Mouse (Mus musculus) layer of hippocampus, postnatal 36 days (tissue): ENCODE data around the gene Aspa. TPM values are rescaled to one million over a fixed set of nuclear protein-coding genes. Genes with fewer than 3 reads are reported as not detected.
"Not testable (repeated sequence)": the region's sequence is repeated elsewhere in the genome, so short reads cannot be mapped to it uniquely, and the experiment has no call there.

Experiments used
- DNase-seq, 2 experiments: peaks; one replicate each; pipeline ENCODE4 v3.0.0; 2022
- total RNA-seq, 2 experiments: library from RNA; stranded (reverse); gene quantifications; 2 replicates each; pipeline ENCODE4 v1.2.3; 2021

Gene Aspa
- 10 to 100 TPM; 11.9 to 14.4 TPM for total RNA-seq

- DNase-seq: no peak
Measured at GRCm38 (mm10) chr11:73329442-73329841, at the start of gene Aspa, which contains the start of the genes Gm49340 and Spata22. Gene Aspa (minus strand): TSS chr11:73329596. Gene Gm49340 (plus strand): TSS chr11:73329741. Gene Spata22 (plus strand): TSS chr11:73329741.

- DNase-seq: no peak
Measured at GRCm38 (mm10) chr11:73370946-73371345, 41.5 kb upstream of the Aspa start, which contains the start of gene Olfr376. Gene Olfr376 (plus strand): TSS chr11:73371246.

DNA sequence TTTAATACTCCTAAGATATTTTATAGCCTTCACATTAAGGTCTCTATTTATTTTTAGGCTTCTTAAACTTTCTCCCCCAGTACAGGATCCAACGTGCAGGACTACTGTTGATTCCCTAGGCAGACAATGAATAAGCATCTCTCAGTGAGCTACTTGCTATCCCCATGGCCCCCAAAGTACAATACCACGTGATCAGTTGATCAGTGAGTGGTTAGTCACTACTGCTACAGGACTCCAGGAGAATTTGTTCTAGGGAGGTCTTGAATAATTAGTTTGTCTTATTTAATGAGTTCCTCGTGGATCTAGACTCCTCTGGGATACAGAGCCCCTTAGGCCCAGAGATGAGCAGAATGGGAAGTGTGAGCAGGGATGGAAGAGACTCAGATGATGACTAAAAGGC lies 21.1 kb upstream of the Aspa start, which contains the start of gene Olfr20:
TSS of gene Olfr20 (plus strand) at position 301 of the 400 bp plus-strand sequence.
- no peak for DNase-seq

- DNase-seq: no peak
Measured at GRCm38 (mm10) chr11:73336919-73337318, 7.5 kb upstream of the Aspa start.

- DNase-seq: no peak
Measured at GRCm38 (mm10) chr11:73333357-73333756, 4.0 kb upstream of the Aspa start.

DNA sequence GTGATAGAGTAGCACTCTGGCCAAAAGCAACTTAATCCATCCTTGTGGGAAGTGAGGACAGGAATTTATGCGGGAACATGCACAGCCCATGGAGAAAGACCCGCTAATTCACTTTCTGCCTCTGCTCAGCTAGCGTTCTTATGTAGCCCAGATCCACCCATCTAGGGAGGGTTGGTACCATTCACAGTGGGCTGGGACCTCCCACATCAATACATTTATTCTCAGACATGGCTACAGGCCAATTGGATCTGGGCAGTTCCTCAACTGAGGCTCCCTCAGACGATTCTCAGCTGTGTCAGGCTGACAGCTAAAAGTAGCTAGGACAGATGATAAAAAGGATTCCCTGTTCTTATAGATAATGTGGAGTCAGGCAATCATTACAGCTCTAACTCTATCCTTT lies 2.0 kb downstream of the Aspa start:
- DNase-seq: no peak

DNA sequence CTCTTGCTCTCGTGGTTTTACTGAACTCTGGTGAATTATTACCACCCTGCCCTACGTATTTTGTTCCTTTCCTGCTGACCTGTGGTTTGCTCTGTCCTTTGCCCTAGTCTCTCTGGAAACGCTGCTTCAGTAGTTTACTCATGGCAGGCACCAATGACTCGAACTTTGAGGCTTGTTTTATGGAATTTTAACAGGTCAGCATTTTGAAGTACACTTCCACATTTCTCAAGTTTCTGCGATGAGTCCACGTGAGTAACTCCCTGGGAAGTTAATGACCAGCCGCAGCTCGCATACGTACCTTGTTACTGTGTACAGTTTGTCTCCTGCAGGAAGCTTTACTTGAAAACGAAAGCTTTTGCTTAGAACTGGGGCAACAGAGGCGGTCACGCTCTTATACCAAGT lies 2.9 kb downstream of the Aspa start:
- no peak for DNase-seq

DNA sequence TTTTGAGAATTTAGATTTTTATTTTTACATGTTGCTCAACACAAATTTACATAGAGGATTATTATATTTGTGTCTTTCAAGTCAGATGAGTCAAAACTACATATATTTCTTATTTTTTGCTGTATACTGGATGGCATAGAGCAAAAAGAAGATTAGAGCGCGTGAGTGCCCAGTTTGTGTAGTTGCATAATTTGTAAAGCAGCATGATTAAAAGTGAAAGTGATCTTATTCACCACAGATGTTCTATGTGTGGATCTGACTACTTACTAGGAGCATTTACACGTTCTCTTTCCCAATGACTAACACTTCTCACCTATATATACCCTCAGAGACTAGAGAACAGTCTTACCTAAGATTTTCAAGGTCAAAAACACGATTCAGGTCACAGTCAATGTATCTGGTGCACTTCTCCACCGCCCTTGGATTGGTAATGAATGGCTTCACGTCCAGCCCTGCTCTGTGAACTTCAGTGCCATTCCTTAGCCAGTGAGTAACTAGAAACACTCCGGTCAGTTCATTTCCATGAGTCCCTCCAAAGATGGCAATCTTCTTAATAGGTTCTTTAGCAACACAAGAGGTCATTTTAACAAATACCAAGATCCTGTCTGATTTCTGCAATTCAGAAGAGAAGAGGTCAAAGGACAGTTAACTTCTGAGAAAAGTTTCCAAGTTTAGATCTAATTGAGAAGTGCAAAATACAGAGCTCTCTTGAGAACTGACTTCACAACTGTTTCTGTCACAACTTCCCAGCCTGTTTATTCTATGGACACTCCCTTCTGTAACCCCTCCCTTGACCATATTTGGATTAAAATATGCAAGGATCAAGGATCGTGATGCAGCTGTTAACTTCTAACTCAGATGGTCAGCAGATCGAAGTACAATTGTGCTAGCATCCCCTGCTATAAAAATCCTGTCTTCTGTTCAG lies 5.2 kb downstream of the Aspa start:
- no peak for DNase-seq

DNA sequence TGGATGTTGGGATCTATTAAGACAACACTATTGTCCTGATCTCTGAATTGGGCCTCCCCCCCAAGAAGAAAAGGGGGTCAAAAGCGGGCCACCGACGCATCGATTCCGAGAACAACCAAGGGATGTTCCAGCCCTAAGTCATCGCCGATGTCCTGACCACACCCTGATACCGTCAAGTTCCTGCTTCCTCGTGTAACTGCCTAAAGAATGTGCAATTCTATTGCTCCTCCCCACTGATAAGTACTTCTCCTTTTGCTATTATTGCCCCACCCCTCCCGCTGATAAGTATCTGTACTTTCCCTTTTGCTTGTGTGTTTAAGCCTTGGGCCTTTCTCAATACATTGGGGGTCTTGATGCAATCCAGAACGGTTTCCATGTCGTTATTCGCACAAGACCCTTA lies 8.3 kb downstream of the Aspa start:
- DNase-seq: not testable (repeated sequence)

DNA sequence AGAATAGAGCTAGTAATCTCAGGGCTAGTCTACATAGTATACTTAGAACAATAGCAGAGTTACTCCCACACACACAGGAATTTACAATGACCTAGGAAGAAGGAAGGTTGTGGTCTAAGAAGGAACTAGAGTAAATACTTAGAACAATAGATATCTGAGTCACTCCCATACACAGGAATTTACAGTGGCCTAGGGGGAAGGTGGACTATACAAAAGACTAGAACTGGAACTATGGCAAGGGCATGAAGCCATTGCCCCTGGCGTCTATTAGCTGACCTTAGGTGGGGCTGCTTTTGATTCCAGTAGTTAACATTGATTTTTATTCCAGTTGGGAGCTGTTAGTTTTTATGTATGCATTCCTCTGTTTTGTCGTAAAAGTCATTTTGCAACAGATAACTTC lies 10.8 kb downstream of the Aspa start:
- DNase-seq: not testable (repeated sequence)

- DNase-seq: no peak
Measured at GRCm38 (mm10) chr11:73315961-73316360, 13.4 kb downstream of the Aspa start.

GRCm38 (mm10) chr11:73303123-73303522 lies 26.3 kb downstream of the Aspa start:
- no peak for DNase-seq

- no peak for DNase-seq
Measured at GRCm38 (mm10) chr11:73289621-73290020, 39.8 kb downstream of the Aspa start.

- DNase-seq: no peak
Measured at GRCm38 (mm10) chr11:73284351-73284750, 45.0 kb downstream of the Aspa start.

DNA sequence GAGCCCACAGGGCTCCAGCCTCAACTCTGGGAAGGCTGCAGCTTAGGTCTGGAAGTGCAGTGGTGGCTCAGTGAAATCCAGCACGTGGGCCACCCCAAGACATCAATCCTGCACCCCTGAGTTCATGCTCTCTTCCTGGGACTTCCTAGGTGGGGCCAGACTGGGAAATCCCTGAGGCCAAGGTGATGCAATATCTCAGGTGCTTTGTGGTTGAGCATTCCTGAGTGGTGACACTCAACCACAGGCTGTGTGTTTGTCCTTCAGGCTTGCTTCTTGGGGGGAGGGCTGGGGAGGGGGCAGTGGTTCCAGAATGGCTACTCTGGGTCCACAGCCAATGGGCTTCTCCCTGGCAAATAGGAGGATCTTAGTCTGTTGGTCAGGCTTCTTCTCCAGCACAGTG lies 45.5 kb downstream of the Aspa start:
- DNase-seq: no peak

- DNase-seq: no peak
Measured at GRCm38 (mm10) chr11:73283369-73283768, 46.0 kb downstream of the Aspa start.

- peak; percentile 66 to 75 for DNase-seq
Measured at GRCm38 (mm10) chr11:73281528-73282027, 47.8 kb downstream of the Aspa start.

DNA sequence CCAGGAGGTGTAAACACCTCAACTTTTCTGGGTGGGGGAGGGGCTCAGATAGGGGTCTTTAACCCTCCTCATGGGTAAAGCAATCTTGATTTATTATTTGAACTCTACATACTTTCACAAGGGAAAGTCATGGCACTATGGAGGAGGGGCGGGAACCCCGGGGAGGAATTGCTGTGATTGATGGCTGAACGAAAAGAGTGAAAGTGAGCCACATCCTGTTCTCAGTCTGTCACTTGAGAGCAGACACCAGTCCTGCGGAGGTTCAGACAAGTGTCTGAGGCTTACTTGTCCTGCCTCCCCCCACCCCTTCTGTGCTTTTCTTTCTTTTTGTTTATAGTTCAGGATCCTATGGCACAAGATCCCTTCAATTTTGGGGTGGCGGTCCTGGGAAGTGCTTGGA lies 48.7 kb downstream of the Aspa start:
- DNase-seq: no peak

GRCm38 (mm10) chr11:73274821-73275220 lies 54.6 kb downstream of the Aspa start:
- no peak for DNase-seq

GRCm38 (mm10) chr11:73267267-73267666 lies 62.1 kb downstream of the Aspa start, which contains the start of gene Trpv3:
Gene Trpv3 (plus strand): TSS chr11:73267388.
- DNase-seq: no peak

DNA sequence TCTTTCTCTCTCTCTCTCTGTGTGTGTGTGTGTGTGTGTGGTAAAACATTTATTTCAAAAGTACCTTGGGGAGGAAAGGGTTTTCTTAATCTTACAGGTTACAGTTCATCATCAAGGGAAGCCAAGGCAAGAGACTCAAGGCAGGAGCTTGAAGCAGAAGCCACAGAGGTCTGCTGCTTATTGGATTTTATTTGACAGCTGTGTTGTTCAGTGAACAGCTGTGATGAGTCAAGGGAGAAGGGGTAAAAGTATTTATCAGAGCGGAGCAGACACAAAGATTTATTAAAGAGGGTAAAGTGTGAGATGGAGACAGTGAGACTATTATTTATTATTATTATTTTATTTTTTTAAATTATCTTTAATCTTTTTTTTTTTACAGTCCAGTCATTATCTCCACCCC lies 68.0 kb downstream of the Aspa start:
- no peak for DNase-seq

GRCm38 (mm10) chr11:73260457-73260856 lies 68.9 kb downstream of the Aspa start:
- no peak for DNase-seq

DNA sequence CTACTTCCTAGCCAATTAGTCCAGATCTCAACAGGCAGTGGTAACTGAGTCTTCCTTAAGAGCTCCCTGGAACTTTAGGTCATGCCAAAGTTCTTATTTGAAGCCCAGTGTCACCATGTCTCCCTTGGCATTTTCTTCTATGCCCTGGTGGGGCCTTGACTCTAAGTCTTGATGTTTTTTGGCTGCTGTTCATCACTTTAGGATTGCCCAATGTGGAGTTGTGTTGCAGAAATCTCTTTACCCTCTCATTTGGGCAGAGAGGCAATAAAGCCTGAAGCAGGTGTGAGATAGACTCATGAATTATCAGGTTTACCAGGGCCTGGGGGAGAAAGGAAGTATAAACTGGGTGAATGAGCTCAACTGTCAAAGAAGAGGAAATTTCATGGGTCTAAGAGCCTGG lies 70.7 kb downstream of the Aspa start:
- no peak for DNase-seq
